Mouse (Mus musculus) cerebellum, adult 2 months (tissue): ENCODE measurements at regions not wholly inside any gene's neighbourhood (a gene's known extent, or its start where the extent isn't known, plus 50 kb on each side); places are given as distances from the start of the nearest gene placed in this dataset.

Experiments used
- CTCF ChIP-seq: fragments of 200-500 bp; IDR thresholded peaks from 2 replicates; pipeline ENCODE4 v1.5.1; 2011; ENCODE audit warnings: low read depth, mild to moderate bottlenecking, control low read depth, low read length, moderate library complexity, borderline replicate concordance; ENCODE audit not compliant: insufficient read depth
- POLR2A ChIP-seq: fragments of 200-500 bp; IDR thresholded peaks from 2 replicates; pipeline ENCODE4 v1.6.1; 2011; ENCODE audit warnings: low read length, control low read depth, borderline replicate concordance; ENCODE audit not compliant: insufficient read depth

DNA sequence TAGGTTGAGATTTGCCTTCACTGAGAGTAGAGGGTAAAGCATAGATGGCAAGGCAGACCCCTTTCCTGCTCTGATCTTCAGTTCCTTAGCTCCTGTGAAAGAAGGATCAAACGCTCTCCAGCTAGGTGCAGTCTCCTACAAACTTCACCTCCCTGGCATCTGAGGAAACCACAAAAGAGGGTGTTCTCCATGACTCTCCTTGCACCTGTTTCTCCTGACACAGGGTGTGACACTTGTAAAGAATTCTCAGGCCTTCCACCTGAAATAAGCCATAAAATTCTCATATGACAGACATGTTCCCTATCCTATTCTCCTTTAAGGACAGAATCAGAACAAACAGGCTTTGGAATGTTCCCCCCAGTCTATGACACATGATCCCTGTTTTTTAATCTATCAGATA, 538.7 kb downstream of the Nfib start:
- TF ChIP-seq CTCF (no peak), POLR2A (no peak)
